Mouse (Mus musculus): ENCODE data around the gene Gm47955.
A peak's percentile ranks its signal among the peaks of the same experiment; 100 is the strongest.
"Not testable (repeated sequence)": the region's sequence is repeated elsewhere in the genome, so short reads cannot be mapped to it uniquely, and the experiment has no call there.

Gene Gm47955

GRCm38 (mm10) chr1:82993947-82994346 is 33.9 kb downstream of the Gm47955 start:
- no peak for DNase-seq

- DNase-seq, result not testable (repeated sequence)
Measured at GRCm38 (mm10) chr1:83000306-83000705, 40.2 kb downstream of the Gm47955 start, which contains the start of gene Gm47959. Gene Gm47959, plus strand, starts transcription at chr1:83000548.

GRCm38 (mm10) chr1:83006218-83007179 is 46.4 kb downstream of the Gm47955 start:
- peak; percentile 44 for DNase-seq

- no peak for DNase-seq
Measured at GRCm38 (mm10) chr1:83007471-83007870, 47.4 kb downstream of the Gm47955 start.

Measured in lung, postnatal 36 days (tissue).